Mouse (Mus musculus) kidney, postnatal 0 days (tissue): ENCODE results near the gene Thsd7b. TPM values are rescaled to one million over a fixed set of nuclear protein-coding genes. Genes with fewer than 3 reads are reported as not detected.
"Not testable (repeated sequence)": the region's sequence is repeated elsewhere in the genome, so short reads cannot be mapped to it uniquely, and the experiment has no call there.

Experiments used
- ATAC-seq: fragments of 200-750 bp; cut with Nextera tagmentation; replicated peaks from 2 replicates; pipeline ENCODE4 v1.8.0; 2017; ENCODE audit warnings: low read depth, moderate number of reproducible peaks, moderate TSS enrichment, moderate library complexity; ENCODE audit not compliant: low FRiP score
- DNase-seq: peaks from one replicate; pipeline ENCODE4 v3.0.0-alpha.2; 2016; ENCODE audit warnings: low spot score
- H3K27ac ChIP-seq: fragments of 300-500 bp; sonication (generic); 2 replicates; pipeline ENCODE4 v1.5.1; 2014; ENCODE audit warnings: mild to moderate bottlenecking
- H3K27me3 ChIP-seq: fragments of 300-500 bp; sonication (generic); 2 replicates; pipeline ENCODE4 v1.6.1; 2014; ENCODE audit warnings: low read length, mixed read lengths; ENCODE audit not compliant: insufficient read depth
- H3K36me3 ChIP-seq: fragments of 300-500 bp; sonication (generic); 2 replicates; pipeline ENCODE4 v1.6.1; 2014; ENCODE audit warnings: low read length, mixed read lengths; ENCODE audit not compliant: insufficient read depth
- H3K4me1 ChIP-seq: fragments of 300-500 bp; sonication (generic); replicated peaks from 2 replicates; pipeline ENCODE4 v1.6.1; 2014; ENCODE audit warnings: antibody characterized with exemption, low read length, mixed read lengths; ENCODE audit not compliant: insufficient read depth
- H3K4me2 ChIP-seq: fragments of 300-500 bp; sonication (generic); 2 replicates; pipeline ENCODE4 v1.6.1; 2014; ENCODE audit warnings: mild to moderate bottlenecking, low read length, moderate library complexity, mixed read lengths
- H3K4me3 ChIP-seq: fragments of 300-500 bp; sonication (generic); replicated peaks from 2 replicates; pipeline ENCODE4 v1.5.1; 2014; ENCODE audit warnings: low read depth, low read length
- H3K9ac ChIP-seq: fragments of 300-500 bp; sonication (generic); 2 replicates; pipeline ENCODE4 v1.6.1; 2014; ENCODE audit warnings: low read depth, low read length
- H3K9me3 ChIP-seq: fragments of 300-500 bp; sonication (generic); replicated peaks from 2 replicates; pipeline ENCODE4 v1.6.1; 2016; ENCODE audit warnings: low read length, inconsistent platforms, mixed read lengths
- CTCF ChIP-seq: IDR thresholded peaks from 2 replicates; pipeline ENCODE4 v1.5.1; 2016; ENCODE audit warnings: antibody characterized with exemption, low read depth, mild to moderate bottlenecking, moderate library complexity
- WGBS: fragments of 180-500 bp; shearing (Covaris S2); extraction: QIAGEN DNeasy Blood & Tissue Kit; methylation state at CpG from one replicate; pipeline ENCODE4 v1.1.7; 2014; 5-methylcytosine and 5-hydroxymethylcytosine counted together
- polyA plus RNA-seq: library from polyadenylated mRNA; unstranded; fragments of >200 nt; fragmentation: Nextera tagmentation; extraction: Ambion mirVana; gene quantifications from 2 replicates; pipeline ENCODE4 v1.2.1, GENCODE M21; 2015

Thsd7b gene
- polyA plus RNA-seq, 1 experiment from 2014 or later, result 0.36 TPM

GRCm38 (mm10) chr1:129963166-129963565 lies 690.1 kb downstream of the Thsd7b start:
- H3K4me2 ChIP-seq, result no peak overlapping the region
- no peaks in the 10 kb centered on the region for H3K9me3 ChIP-seq
- no peaks in the 10 kb centered on the region for H3K4me1 ChIP-seq
- ATAC-seq, result no peak
- no peaks in the 10 kb centered on the region for H3K27me3 ChIP-seq
- no peak for TF ChIP-seq CTCF
- H3K4me3 ChIP-seq, result no peak overlapping the region
- 89% methylated on average over 2 of the region's 2 CpGs for WGBS
- H3K36me3 ChIP-seq, result no peaks in the 10 kb centered on the region
- no peak overlapping the region for H3K27ac ChIP-seq
- DNase-seq, result no peak
- no peak overlapping the region for H3K9ac ChIP-seq

DNA sequence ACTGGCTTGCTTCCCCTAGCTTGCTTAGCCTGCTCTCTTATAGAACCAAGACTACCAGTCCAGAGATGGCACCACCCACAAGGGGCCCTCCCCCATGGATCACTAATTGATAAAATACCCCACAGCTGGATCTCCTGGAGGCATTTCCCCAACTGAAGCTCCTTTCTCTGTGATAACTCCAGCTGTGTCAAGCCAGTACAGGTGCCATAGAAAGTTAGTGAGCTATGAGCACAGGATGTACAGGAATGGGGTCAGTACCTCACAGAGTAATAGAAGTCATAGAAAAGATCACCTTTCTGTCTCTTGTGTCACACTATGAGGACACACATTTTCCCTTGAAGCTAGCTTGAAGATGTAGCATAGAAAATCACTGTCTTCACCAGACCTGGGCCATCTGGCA lies 716.1 kb downstream of the Thsd7b start:
- not testable (repeated sequence) for H3K4me2 ChIP-seq, H3K4me3 ChIP-seq, H3K27ac ChIP-seq, ATAC-seq, H3K9ac ChIP-seq, H3K36me3 ChIP-seq, H3K4me1 ChIP-seq, H3K27me3 ChIP-seq, H3K9me3 ChIP-seq, DNase-seq

DNA sequence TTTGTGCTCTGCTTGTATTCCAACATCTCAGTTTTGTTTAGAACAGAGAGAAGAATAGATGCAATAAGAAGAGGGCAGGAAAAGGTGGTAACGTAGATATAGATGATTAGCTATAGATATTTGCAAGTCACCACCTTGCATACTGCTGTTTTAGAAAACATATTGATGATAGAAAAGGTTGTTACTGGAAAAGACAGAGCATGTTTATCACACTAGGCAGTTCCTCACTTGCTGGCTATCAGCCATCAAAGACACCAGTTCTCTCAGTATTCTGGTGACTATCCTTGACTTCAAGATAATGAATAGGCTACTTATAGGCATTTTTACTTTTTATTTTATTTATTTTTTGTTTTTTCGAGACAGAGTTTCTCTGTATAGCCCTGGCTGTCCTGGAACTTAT lies 717.7 kb downstream of the Thsd7b start:
- Histone ChIP-seq H3K4me1 (no peaks in the 10 kb centered on the region), H3K27me3 (no peaks in the 10 kb centered on the region), H3K4me2 (no peak overlapping the region), H3K36me3 (no peaks in the 10 kb centered on the region), H3K4me3 (no peak overlapping the region), H3K9me3 (no peaks in the 10 kb centered on the region), H3K9ac (no peak overlapping the region), H3K27ac (no peak overlapping the region)
- ATAC-seq (no peak), DNase-seq (no peak)
- TF ChIP-seq CTCF, result no peak
- 78% methylated on average over 2 of the region's 2 CpGs for WGBS

GRCm38 (mm10) chr1:130055012-130055411 lies 781.9 kb downstream of the Thsd7b start:
- no peaks in the 10 kb centered on the region for H3K36me3 ChIP-seq
- no peak overlapping the region for H3K4me2 ChIP-seq
- no peak overlapping the region for H3K4me3 ChIP-seq
- no peaks in the 10 kb centered on the region for H3K27me3 ChIP-seq
- H3K4me1 ChIP-seq, result no peaks in the 10 kb centered on the region
- H3K9me3 ChIP-seq, result no peaks in the 10 kb centered on the region
- H3K9ac ChIP-seq, result no peak overlapping the region
- DNase-seq, result no peak
- no peak for TF ChIP-seq CTCF
- no peak for ATAC-seq
- H3K27ac ChIP-seq, result no peak overlapping the region

DNA sequence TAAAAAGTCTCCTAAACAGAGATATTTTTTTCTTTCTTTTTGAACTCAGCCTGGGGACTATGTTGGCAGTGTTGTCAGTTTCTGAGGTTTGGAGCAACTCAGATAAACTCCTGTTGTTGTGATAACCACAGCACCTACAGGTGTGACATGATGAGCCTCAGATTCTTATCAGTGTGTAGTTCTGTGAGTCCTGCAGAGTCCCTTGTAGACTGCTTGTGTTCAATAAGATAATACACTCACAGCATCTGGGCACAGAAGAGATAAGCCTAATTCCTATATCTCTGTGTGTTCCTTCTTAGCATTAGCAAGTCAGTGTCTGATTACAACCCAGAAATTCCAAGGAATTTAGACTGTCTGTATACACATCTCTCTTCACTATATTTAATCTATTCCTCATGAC lies 789.0 kb downstream of the Thsd7b start:
- DNase-seq (no peak), ATAC-seq (no peak)
- Histone ChIP-seq H3K4me1 (no peaks in the 10 kb centered on the region), H3K9me3 (no peaks in the 10 kb centered on the region), H3K27me3 (no peaks in the 10 kb centered on the region), H3K36me3 (no peaks in the 10 kb centered on the region), H3K4me3 (no peak overlapping the region), H3K27ac (no peak overlapping the region), H3K9ac (no peak overlapping the region), H3K4me2 (no peak overlapping the region)
- no peak for TF ChIP-seq CTCF

DNA sequence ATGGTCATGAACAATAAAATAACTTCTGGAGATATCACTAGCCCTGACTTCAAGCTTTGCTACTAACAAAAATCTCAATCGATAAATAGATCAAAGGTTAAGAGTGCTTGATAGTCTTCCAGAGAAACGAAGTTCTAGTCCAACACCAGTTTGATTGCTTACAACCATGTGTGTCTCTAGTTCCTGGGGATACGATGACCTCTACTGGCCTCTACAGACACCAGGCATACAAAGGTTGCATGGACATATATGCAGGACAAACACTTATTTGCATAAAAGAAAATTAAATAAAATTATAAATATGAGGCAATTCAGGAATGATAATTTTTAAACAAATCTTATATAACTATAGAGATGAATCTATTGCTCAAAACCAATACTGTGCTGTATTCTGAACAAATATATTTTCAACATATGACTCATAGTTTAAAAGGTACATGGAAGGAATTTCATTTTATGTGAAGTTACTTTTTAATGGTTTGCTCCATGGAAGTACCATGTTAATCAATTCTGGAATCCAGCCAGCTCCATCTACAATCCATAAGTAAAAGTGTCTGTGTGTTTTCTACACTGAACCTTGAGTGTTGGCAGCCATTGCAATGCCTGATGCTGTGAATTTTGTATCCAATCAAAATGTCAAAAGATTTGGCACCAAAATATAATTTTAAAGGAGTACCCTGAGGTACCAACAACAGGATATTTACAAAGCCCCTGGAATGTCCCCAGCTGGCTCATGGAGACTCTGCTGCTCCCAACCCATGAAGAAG lies 793.3 kb downstream of the Thsd7b start:
- Histone ChIP-seq H3K4me2 (no peak overlapping the region), H3K4me3 (no peak overlapping the region), H3K9ac (no peak overlapping the region), H3K27me3 (no peaks in the 10 kb centered on the region), H3K27ac (no peak overlapping the region), H3K9me3 (no peaks in the 10 kb centered on the region), H3K36me3 (no peaks in the 10 kb centered on the region), H3K4me1 (no peaks in the 10 kb centered on the region)
- TF ChIP-seq CTCF, result peak; percentile 33; the same call in 1 of the 2 replicates
- WGBS, result 77% methylated on average over 3 of the region's 3 CpGs
- no peak for DNase-seq
- ATAC-seq, result no peak

GRCm38 (mm10) chr1:130083788-130084187 lies 810.7 kb downstream of the Thsd7b start:
- H3K36me3 ChIP-seq, result no peaks in the 10 kb centered on the region
- no peak overlapping the region for H3K9ac ChIP-seq
- 71% methylated on average over 2 of the region's 2 CpGs for WGBS
- H3K4me2 ChIP-seq, result no peak overlapping the region
- H3K4me3 ChIP-seq, result no peak overlapping the region
- DNase-seq (no peak), ATAC-seq (no peak)
- H3K27me3 ChIP-seq, result no peaks in the 10 kb centered on the region
- TF ChIP-seq CTCF, result no peak
- no peak overlapping the region for H3K27ac ChIP-seq
- H3K4me1 ChIP-seq, result no peaks in the 10 kb centered on the region
- H3K9me3 ChIP-seq, result no peaks in the 10 kb centered on the region
